Mouse (Mus musculus): ENCODE measurements at regions not wholly inside any gene's neighbourhood (a gene's known extent, or its start where the extent isn't known, plus 50 kb on each side); places are given as distances from the start of the nearest gene placed in this dataset.

DNA sequence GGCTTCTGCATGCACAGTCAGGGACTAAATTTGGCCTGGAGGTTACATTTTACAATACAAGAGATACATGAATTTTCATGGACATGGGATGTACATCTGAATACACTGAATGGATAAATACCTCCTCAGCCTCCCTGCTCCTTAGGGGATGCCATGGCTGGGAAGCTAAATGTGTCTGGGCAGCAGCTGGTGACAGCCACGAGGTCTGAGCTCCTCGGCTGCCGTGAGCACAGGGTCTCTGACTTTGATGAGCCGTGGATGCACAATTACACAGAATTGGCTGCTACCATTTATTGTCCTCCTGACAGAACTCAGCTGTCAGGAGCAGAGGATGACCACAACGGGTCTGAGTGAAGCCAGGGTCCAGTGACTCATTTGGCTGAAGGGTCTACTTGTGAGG is 80.3 kb upstream of the Arhgap21 start:
- H3K9me3 ChIP-seq (ENCODE audit: control insufficient read depth, low read length), result no peaks in the 10 kb centered on the region
- no peak overlapping the region for H3K9ac ChIP-seq (ENCODE audit: low read length)
- peaks cover 11% of the 10 kb centered on the region for H3K4me1 ChIP-seq (ENCODE audit: control insufficient read depth, insufficient read depth, low read length)
- H3K27ac ChIP-seq (ENCODE audit: low read depth, low read length), result no peak overlapping the region; the same call in 1 of the 2 replicates
- H3K4me3 ChIP-seq (ENCODE audit: low read depth, low read length), result no peak overlapping the region
- H3K4me2 ChIP-seq, result no peak overlapping the region
- H3K27me3 ChIP-seq (ENCODE audit: control insufficient read depth, insufficient read depth, low read length), result no peaks in the 10 kb centered on the region
- H3K36me3 ChIP-seq (ENCODE audit: control insufficient read depth, insufficient read depth, low read length), result no peaks in the 10 kb centered on the region
- WGBS, result 50% methylated on average over 5 of the region's 5 CpGs
- peak; percentile 73 for ATAC-seq (ENCODE audit: low FRiP score)
- no peak for DNase-seq (ENCODE audit: low spot score, missing footprints)

DNA sequence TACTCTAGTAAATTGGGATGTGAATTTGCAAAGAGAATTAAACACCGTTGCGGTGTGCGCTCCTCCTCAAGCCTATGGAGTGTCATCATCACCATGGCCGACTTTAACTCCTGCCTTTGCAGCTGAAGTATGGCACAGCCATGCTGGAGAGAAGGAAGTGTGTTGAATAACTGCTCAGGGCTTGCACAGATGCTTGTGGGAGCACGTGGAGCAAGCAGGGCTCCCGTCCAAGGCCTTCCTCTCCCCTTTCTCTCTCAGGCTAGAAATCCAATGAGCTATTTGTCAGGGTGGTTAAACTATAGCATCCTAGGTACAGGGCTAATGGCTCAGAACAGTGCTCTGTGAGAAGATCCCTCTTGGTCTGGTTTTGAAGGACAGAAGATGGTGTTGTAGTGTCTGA is 79.5 kb upstream of the Arhgap21 start:
- ATAC-seq (ENCODE audit: low FRiP score) (no peak), DNase-seq (ENCODE audit: low spot score, missing footprints) (no peak)
- H3K9ac ChIP-seq (ENCODE audit: low read length), result no peak overlapping the region
- 0 out of 2 replicates have a peak overlapping the region, but pooled peaks have one; percentile 25 for H3K27ac ChIP-seq (ENCODE audit: low read depth, low read length)
- H3K9me3 ChIP-seq (ENCODE audit: control insufficient read depth, low read length), result no peaks in the 10 kb centered on the region
- H3K4me3 ChIP-seq (ENCODE audit: low read depth, low read length), result no peak overlapping the region
- no peaks in the 10 kb centered on the region for H3K36me3 ChIP-seq (ENCODE audit: control insufficient read depth, insufficient read depth, low read length)
- H3K27me3 ChIP-seq (ENCODE audit: control insufficient read depth, insufficient read depth, low read length), result no peaks in the 10 kb centered on the region
- WGBS, result 89% methylated on average over 6 of the region's 6 CpGs
- H3K4me2 ChIP-seq, result no peak overlapping the region
- H3K4me1 ChIP-seq (ENCODE audit: control insufficient read depth, insufficient read depth, low read length), result peaks cover 16% of the 10 kb centered on the region

DNA sequence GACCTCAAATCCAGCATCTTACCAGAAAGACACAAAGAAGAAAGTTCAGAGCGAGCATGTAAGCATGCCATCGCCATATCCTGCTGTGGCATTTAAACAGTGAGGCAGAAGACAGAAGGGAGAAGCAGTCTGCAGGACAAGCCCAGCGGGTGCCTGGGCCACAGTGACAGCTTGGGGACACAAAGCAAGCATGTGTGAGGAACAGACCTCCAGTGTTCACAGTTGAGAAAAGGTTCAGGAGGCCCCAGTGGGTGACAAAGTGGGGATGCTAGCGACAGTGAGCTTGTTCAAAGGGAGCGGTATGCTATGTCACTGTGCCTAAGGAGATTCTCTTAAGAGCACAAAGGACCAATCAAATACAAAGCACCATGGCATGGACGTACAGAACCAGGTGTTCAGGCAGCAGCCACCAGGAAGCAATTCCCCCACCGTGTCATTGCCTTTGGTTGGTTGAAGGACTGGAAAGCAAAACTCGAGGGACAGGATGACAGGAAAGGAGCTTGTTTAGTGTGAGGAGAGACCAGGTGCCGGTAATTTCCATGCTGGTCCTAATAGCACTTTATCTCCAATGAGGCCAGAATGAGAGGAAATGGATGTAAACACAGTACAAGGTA is 77.9 kb upstream of the Arhgap21 start:
- Histone ChIP-seq H3K4me2 (no peak overlapping the region), H3K36me3 (ENCODE audit: control insufficient read depth, insufficient read depth, low read length) (no peaks in the 10 kb centered on the region), H3K9me3 (ENCODE audit: control insufficient read depth, low read length) (no peaks in the 10 kb centered on the region), H3K27me3 (ENCODE audit: control insufficient read depth, insufficient read depth, low read length) (no peaks in the 10 kb centered on the region), H3K27ac (ENCODE audit: low read depth, low read length) (no peak overlapping the region), H3K4me1 (ENCODE audit: control insufficient read depth, insufficient read depth, low read length) (peaks cover 17% of the 10 kb centered on the region), H3K4me3 (ENCODE audit: low read depth, low read length) (no peak overlapping the region), H3K9ac (ENCODE audit: low read length) (no peak overlapping the region)
- ATAC-seq (ENCODE audit: low FRiP score) (no peak), DNase-seq (ENCODE audit: low spot score, missing footprints) (no peak)
- WGBS, result 41% methylated on average over 9 of the region's 9 CpGs

- H3K27me3 ChIP-seq (ENCODE audit: control insufficient read depth, insufficient read depth, low read length), result no peaks in the 10 kb centered on the region
- 89% methylated on average over 7 of the region's 7 CpGs for WGBS
- no peaks in the 10 kb centered on the region for H3K9me3 ChIP-seq (ENCODE audit: control insufficient read depth, low read length)
- ATAC-seq (ENCODE audit: low FRiP score) (no peak), DNase-seq (ENCODE audit: low spot score, missing footprints) (no peak)
- peaks cover 17% of the 10 kb centered on the region for H3K4me1 ChIP-seq (ENCODE audit: control insufficient read depth, insufficient read depth, low read length)
- no peak overlapping the region for H3K9ac ChIP-seq (ENCODE audit: low read length)
- H3K36me3 ChIP-seq (ENCODE audit: control insufficient read depth, insufficient read depth, low read length), result no peaks in the 10 kb centered on the region
- no peak overlapping the region for H3K4me2 ChIP-seq
- H3K27ac ChIP-seq (ENCODE audit: low read depth, low read length), result no peak overlapping the region
- H3K4me3 ChIP-seq (ENCODE audit: low read depth, low read length), result no peak overlapping the region
These were observed 76.1 kb upstream of the Arhgap21 start for GRCm38 (mm10) chr2:21044781-21045180.

GRCm38 (mm10) chr2:21044007-21044406 is 75.3 kb upstream of the Arhgap21 start:
- Histone ChIP-seq H3K4me2 (peak overlapping the region; percentile 4; the same call in 1 of the 2 replicates), H3K9ac (ENCODE audit: low read length) (peak overlapping the region; percentile 48), H3K27ac (ENCODE audit: low read depth, low read length) (no peak overlapping the region; the same call in 1 of the 2 replicates), H3K4me1 (ENCODE audit: control insufficient read depth, insufficient read depth, low read length) (peaks cover 12% of the 10 kb centered on the region), H3K9me3 (ENCODE audit: control insufficient read depth, low read length) (no peaks in the 10 kb centered on the region), H3K4me3 (ENCODE audit: low read depth, low read length) (no peak overlapping the region), H3K27me3 (ENCODE audit: control insufficient read depth, insufficient read depth, low read length) (no peaks in the 10 kb centered on the region), H3K36me3 (ENCODE audit: control insufficient read depth, insufficient read depth, low read length) (no peaks in the 10 kb centered on the region)
- 38% methylated on average over 7 of the region's 7 CpGs for WGBS
- ATAC-seq (ENCODE audit: low FRiP score) (peak; percentile 79), DNase-seq (ENCODE audit: low spot score, missing footprints) (peak; percentile 90)

DNA sequence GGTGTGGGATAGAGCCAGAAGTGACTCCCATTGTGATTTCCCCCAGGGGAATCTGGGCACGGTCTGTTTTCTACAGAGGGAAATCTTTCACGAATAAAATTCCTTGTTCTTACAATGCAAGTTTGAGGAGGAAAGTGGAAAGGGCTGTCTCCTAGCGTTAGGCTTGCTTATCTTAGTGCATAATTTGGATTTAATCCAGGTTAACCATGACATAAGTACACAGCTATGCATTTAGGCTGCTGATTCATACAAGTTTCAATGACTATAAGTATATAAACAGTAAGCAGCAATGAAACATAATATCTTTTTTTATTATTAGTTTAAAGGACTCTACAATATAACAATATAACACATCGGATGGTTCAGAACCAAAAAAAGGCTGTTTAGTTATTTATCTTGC is 74.6 kb upstream of the Arhgap21 start:
- ATAC-seq (ENCODE audit: low FRiP score), result no peak
- 41% methylated on average over 4 of the region's 4 CpGs for WGBS
- no peaks in the 10 kb centered on the region for H3K27me3 ChIP-seq (ENCODE audit: control insufficient read depth, insufficient read depth, low read length)
- H3K9me3 ChIP-seq (ENCODE audit: control insufficient read depth, low read length), result no peaks in the 10 kb centered on the region
- H3K36me3 ChIP-seq (ENCODE audit: control insufficient read depth, insufficient read depth, low read length), result no peaks in the 10 kb centered on the region
- DNase-seq (ENCODE audit: low spot score, missing footprints), result no peak
- no peak overlapping the region for H3K27ac ChIP-seq (ENCODE audit: low read depth, low read length)
- H3K4me2 ChIP-seq, result no peak overlapping the region
- H3K4me3 ChIP-seq (ENCODE audit: low read depth, low read length), result no peak overlapping the region
- no peak overlapping the region for H3K9ac ChIP-seq (ENCODE audit: low read length)
- H3K4me1 ChIP-seq (ENCODE audit: control insufficient read depth, insufficient read depth, low read length), result peaks cover 12% of the 10 kb centered on the region

DNA sequence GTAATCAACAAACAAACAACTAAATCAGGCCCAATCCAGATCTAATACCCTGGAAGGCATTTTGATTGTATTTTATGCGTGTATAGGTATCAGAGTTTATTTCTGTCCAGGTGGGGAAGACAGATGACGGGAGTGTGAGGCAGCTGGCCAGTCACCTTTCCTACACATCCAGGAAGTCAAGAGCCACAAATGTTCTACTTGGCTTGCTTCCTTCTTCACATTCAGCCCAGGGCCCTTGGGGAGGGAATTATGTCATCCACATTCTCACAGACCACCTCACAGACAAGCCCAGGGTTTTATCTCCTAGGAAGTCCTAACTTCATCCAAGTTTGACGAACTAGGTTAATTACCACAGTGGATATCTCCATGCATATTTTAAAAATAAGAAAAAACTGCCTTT is 68.9 kb upstream of the Arhgap21 start:
- ATAC-seq (ENCODE audit: low FRiP score) (no peak), DNase-seq (ENCODE audit: low spot score, missing footprints) (no peak)
- Histone ChIP-seq H3K9ac (ENCODE audit: low read length) (no peak overlapping the region), H3K4me3 (ENCODE audit: low read depth, low read length) (no peak overlapping the region), H3K4me1 (ENCODE audit: control insufficient read depth, insufficient read depth, low read length) (peaks cover 4% of the 10 kb centered on the region; the same call in 1 of the 2 replicates), H3K27me3 (ENCODE audit: control insufficient read depth, insufficient read depth, low read length) (no peaks in the 10 kb centered on the region), H3K4me2 (no peak overlapping the region), H3K9me3 (ENCODE audit: control insufficient read depth, low read length) (no peaks in the 10 kb centered on the region), H3K36me3 (ENCODE audit: control insufficient read depth, insufficient read depth, low read length) (no peaks in the 10 kb centered on the region), H3K27ac (ENCODE audit: low read depth, low read length) (no peak overlapping the region)
- 89% methylated on average over 3 of the region's 3 CpGs for WGBS

GRCm38 (mm10) chr2:21037181-21037580 is 68.5 kb upstream of the Arhgap21 start:
- WGBS, result 73% methylated on average over 8 of the region's 8 CpGs
- Histone ChIP-seq H3K36me3 (ENCODE audit: control insufficient read depth, insufficient read depth, low read length) (no peaks in the 10 kb centered on the region), H3K27me3 (ENCODE audit: control insufficient read depth, insufficient read depth, low read length) (no peaks in the 10 kb centered on the region), H3K27ac (ENCODE audit: low read depth, low read length) (no peak overlapping the region), H3K9ac (ENCODE audit: low read length) (no peak overlapping the region), H3K4me3 (ENCODE audit: low read depth, low read length) (no peak overlapping the region), H3K9me3 (ENCODE audit: control insufficient read depth, low read length) (no peaks in the 10 kb centered on the region), H3K4me1 (ENCODE audit: control insufficient read depth, insufficient read depth, low read length) (peaks cover 4% of the 10 kb centered on the region; the same call in 1 of the 2 replicates), H3K4me2 (no peak overlapping the region)
- ATAC-seq (ENCODE audit: low FRiP score), result 0 out of 2 replicates have a peak, but pooled peaks have one; percentile 33
- no peak for DNase-seq (ENCODE audit: low spot score, missing footprints)

- Histone ChIP-seq H3K36me3 (ENCODE audit: control insufficient read depth, insufficient read depth, low read length) (no peaks in the 10 kb centered on the region), H3K27me3 (ENCODE audit: control insufficient read depth, insufficient read depth, low read length) (no peaks in the 10 kb centered on the region), H3K9ac (ENCODE audit: low read length) (no peak overlapping the region), H3K4me3 (ENCODE audit: low read depth, low read length) (no peak overlapping the region), H3K4me1 (ENCODE audit: control insufficient read depth, insufficient read depth, low read length) (peaks cover 4% of the 10 kb centered on the region; the same call in 1 of the 2 replicates), H3K9me3 (ENCODE audit: control insufficient read depth, low read length) (no peaks in the 10 kb centered on the region), H3K27ac (ENCODE audit: low read depth, low read length) (no peak overlapping the region), H3K4me2 (no peak overlapping the region)
- 83% methylated on average over 5 of the region's 5 CpGs for WGBS
- DNase-seq (ENCODE audit: low spot score, missing footprints) (no peak), ATAC-seq (ENCODE audit: low FRiP score) (no peak)
These were observed 67.4 kb upstream of the Arhgap21 start for GRCm38 (mm10) chr2:21035884-21036648.
